27 mouse cellular contexts compared by ENCODE assay signal in genomic region chr5:82440126-82440525, GRCm38 (mm10).
"Had no signal": no experiment of that assay in that cellular context is flagged by ENCODE, and none has a peak within 500 bp of the region (broad histone marks: within the 10 kb centered on the region; RNA-seq: fewer than 3 reads in every experiment).

No protein-coding gene starts in this region.

- H3K4me3 ChIP-seq: heart, adult 2 months; heart, embryonic 13.5 days; heart, embryonic 15.5 days; hindbrain, embryonic 13.5 days; hindbrain, embryonic 15.5 days; layer of hippocampus, adult 2 months; left cerebral cortex, adult 2 months; limb, embryonic 10.5 days; limb, embryonic 12.5 days; liver, embryonic 13.5 days; liver, embryonic 15.5 days had no signal

- H3K27ac ChIP-seq: heart, adult 2 months; heart, embryonic 13.5 days; heart, embryonic 15.5 days; hindbrain, embryonic 13.5 days; hindbrain, embryonic 15.5 days; hindbrain, postnatal 0 days; layer of hippocampus, adult 2 months; left cerebral cortex, adult 2 months; limb, embryonic 10.5 days; limb, embryonic 12.5 days; liver, embryonic 13.5 days; liver, embryonic 15.5 days had no signal

- H3K27me3 ChIP-seq: heart, embryonic 13.5 days; heart, embryonic 15.5 days; hindbrain, embryonic 13.5 days; hindbrain, embryonic 15.5 days; limb, embryonic 12.5 days; liver, embryonic 13.5 days; liver, embryonic 15.5 days had no signal

- H3K9me3 ChIP-seq: heart, embryonic 13.5 days; heart, embryonic 15.5 days; hindbrain, embryonic 13.5 days; hindbrain, embryonic 15.5 days; limb, embryonic 10.5 days; limb, embryonic 12.5 days; liver, embryonic 13.5 days; liver, embryonic 15.5 days had no signal

- H3K36me3 ChIP-seq: heart, embryonic 13.5 days; heart, embryonic 15.5 days; hindbrain, embryonic 13.5 days; hindbrain, embryonic 15.5 days; limb, embryonic 10.5 days; limb, embryonic 12.5 days; liver, embryonic 13.5 days; liver, embryonic 15.5 days had no signal

- H3K4me1 ChIP-seq: heart, embryonic 13.5 days; heart, embryonic 15.5 days; hindbrain, embryonic 13.5 days; hindbrain, embryonic 15.5 days; limb, embryonic 10.5 days; limb, embryonic 12.5 days; liver, embryonic 13.5 days; liver, embryonic 15.5 days had no signal

- ATAC-seq: hindbrain, postnatal 0 days; intestine, postnatal 0 days; liver, postnatal 0 days had no signal

- H3K4me2 ChIP-seq: heart, embryonic 11.5 days; heart, embryonic 13.5 days; heart, embryonic 15.5 days; hindbrain, embryonic 13.5 days; hindbrain, embryonic 15.5 days; limb, embryonic 12.5 days; liver, embryonic 11.5 days; liver, embryonic 13.5 days; liver, embryonic 15.5 days had no signal

- H3K9ac ChIP-seq: heart, embryonic 13.5 days; heart, embryonic 15.5 days; hindbrain, embryonic 13.5 days; hindbrain, embryonic 15.5 days; limb, embryonic 12.5 days; liver, embryonic 13.5 days; liver, embryonic 15.5 days; liver, postnatal 0 days had no signal

- DNase-seq: gastrocnemius, postnatal 14 days; gastrocnemius, postnatal 36 days; heart, adult 11 months; heart, adult 2 months; heart, postnatal 14 days; heart, postnatal 36 days; kidney, adult 18-20 months; kidney, adult 8-10 months; kidney, postnatal 10 days; kidney, postnatal 25 days; kidney, postnatal 4 days; liver; liver, embryonic 13.5 days; liver, postnatal 0 days had no signal
